Mouse (Mus musculus): ENCODE data around the gene Zfp710.

GRCm38 (mm10) chr7:80044170-80044569, 19.6 kb downstream of the Zfp710 start:
- no peak for TF ChIP-seq CTCF (IDR thresholded peaks at IDR 0.05; ENCODE audit: borderline replicate concordance, insufficient read depth, low read length)
- no peak for TF ChIP-seq POLR2A (IDR thresholded peaks at IDR 0.05; ENCODE audit: low read depth, low read length)
